Mouse (Mus musculus) forebrain, embryonic 12.5 days (tissue): Measurements from ENCODE around the gene Col28a1. TPM values are rescaled to one million over a fixed set of nuclear protein-coding genes. Genes with fewer than 3 reads are reported as not detected.
A peak's percentile ranks its signal among the peaks of the same experiment; 100 is the strongest.

ENCODE experiments used
- ATAC-seq: fragments of 200-750 bp; cut with Nextera tagmentation; 2 replicates; pipeline ENCODE4 v1.8.0; 2017; ENCODE audit warnings: moderate TSS enrichment; ENCODE audit not compliant: low FRiP score
- H3K27ac ChIP-seq: fragments of 300-500 bp; sonication (generic); 2 replicates; pipeline ENCODE4 v1.5.1; 2016; ENCODE audit warnings: mild to moderate bottlenecking
- H3K27me3 ChIP-seq: fragments of 300-500 bp; sonication (generic); 2 replicates; pipeline ENCODE4 v1.6.1; 2016; ENCODE audit warnings: mild to moderate bottlenecking
- H3K36me3 ChIP-seq: fragments of 300-500 bp; sonication (generic); replicated peaks from 2 replicates; pipeline ENCODE4 v1.6.1; 2016; ENCODE audit warnings: mild to moderate bottlenecking
- H3K4me1 ChIP-seq: fragments of 300-500 bp; sonication (generic); 2 replicates; pipeline ENCODE4 v1.6.1; 2016
- H3K4me2 ChIP-seq: fragments of 300-500 bp; sonication (generic); 2 replicates; pipeline ENCODE4 v1.6.1; 2016; ENCODE audit warnings: mild to moderate bottlenecking, moderate library complexity
- H3K4me3 ChIP-seq: fragments of 300-500 bp; sonication (generic); replicated peaks from 2 replicates; pipeline ENCODE4 v1.5.1; 2016; ENCODE audit warnings: mild to moderate bottlenecking
- H3K9ac ChIP-seq: fragments of 300-500 bp; sonication (generic); 2 replicates; pipeline ENCODE4 v1.6.1; 2016; ENCODE audit warnings: mild to moderate bottlenecking
- H3K9me3 ChIP-seq: fragments of 300-500 bp; sonication (generic); 2 replicates; pipeline ENCODE4 v1.6.1; 2016
- WGBS: fragments of 180-500 bp; shearing (Covaris S2); methylation state at CpG from one replicate; pipeline ENCODE4 v1.1.7; 2016; 5-methylcytosine and 5-hydroxymethylcytosine counted together
- polyA plus RNA-seq: library from polyadenylated mRNA; unstranded; fragments of >200 nt; fragmentation: Nextera tagmentation; extraction: Ambion mirVana; gene quantifications from 2 replicates; pipeline ENCODE4 v1.2.1, GENCODE M21; 2016

Col28a1 gene
- polyA plus RNA-seq, 1 experiment from 2014 or later: not detected

DNA sequence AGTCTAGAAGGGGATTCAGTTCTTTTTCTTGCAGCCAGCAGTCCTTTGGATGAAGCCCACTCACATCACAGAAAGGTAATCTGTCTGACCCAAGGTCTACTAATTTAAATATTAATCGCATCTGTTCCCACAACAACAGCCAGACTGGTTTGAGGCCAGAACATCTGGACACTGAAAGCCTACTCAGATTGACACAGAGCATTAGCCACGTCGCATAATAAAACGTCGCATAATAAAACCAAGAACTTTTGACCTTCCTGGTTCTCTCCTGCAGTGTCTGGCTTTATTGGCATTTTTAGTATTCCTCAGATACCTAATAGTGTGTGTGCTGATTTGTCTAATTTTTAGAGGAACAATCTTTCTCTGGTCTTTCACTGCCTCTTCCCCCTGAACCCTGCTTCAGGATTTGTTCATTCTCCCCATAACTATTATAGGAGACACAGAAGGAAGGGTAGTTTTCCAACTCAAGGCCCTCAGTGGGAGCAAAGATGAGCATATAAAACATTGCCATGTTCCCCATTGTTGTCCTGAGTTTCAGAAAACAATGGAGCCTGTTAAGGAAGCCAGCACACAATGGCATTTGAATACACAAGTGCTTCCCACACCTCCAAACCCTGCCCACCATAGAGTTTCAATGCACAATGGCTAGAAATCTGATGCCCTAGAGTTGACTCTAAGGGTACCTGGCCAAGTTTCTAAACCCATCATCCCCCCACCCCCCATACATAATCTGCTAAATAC is 221.2 kb downstream of the Col28a1 start:
- Histone ChIP-seq H3K9me3 (no peaks in the 10 kb centered on the region), H3K9ac (no peak overlapping the region), H3K4me2 (no peak overlapping the region), H3K4me1 (peaks cover 5% of the 10 kb centered on the region; the same call in 1 of the 2 replicates), H3K36me3 (no peaks in the 10 kb centered on the region), H3K4me3 (no peak overlapping the region), H3K27me3 (no peaks in the 10 kb centered on the region), H3K27ac (no peak overlapping the region)
- 60% methylated on average over 5 of the region's 5 CpGs for WGBS
- no peak for ATAC-seq

DNA sequence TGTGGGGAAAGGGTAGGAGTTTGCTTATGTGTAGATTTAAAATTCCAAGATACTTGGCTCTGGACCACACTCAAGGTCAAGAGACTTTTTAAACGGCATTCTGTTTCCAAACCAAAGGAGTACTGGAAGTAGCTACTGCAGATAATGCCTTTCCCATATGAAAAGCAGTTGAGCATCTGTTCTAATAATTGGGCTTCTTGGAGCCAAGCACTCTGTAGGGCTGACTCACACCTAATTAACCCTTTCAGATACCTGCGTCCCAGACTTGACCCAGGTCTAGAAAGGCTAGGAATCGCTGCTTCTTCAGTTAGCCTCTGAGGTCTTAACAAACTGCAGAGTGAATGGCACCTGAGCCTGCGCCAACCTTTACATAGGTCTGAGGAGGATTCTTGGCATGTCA is 223.0 kb downstream of the Col28a1 start:
- WGBS: 88% methylated on average over 4 of the region's 4 CpGs
- ATAC-seq: no peak

DNA sequence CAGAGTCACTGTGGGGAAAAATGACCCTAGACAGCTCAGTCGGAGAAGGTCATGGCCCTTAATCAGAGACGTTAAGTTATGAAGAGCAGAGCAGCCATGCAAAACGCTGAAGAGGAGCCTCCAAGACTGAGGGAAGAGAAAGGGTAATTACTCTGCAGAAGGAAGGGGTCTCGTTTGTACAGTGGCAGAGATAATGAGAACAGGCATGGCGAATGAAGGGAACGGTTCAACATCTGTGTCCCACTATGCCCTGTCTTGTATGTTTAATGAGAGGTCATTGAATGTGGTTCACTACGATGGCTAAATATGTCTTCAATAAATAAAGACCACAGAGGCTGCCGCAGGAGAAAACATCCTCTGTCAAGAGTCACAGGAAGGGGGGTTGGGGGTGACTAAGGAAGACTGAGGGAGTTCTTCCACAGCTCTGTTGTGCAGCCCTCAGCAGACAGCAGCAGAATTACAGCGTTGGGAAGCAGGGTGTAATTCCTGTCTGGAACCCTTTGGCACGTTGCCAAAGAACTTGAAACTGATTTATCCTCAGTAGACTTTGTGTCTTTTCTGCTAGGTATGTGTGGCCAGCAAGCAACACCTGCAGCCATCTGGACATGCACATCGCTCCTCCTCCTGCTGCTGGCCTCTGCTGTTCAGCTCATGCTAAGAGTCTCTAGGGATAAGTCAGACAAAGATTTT is 226.4 kb downstream of the Col28a1 start:
- Histone ChIP-seq H3K9ac (no peak overlapping the region), H3K4me1 (peaks cover 5% of the 10 kb centered on the region; the same call in 1 of the 2 replicates), H3K4me2 (no peak overlapping the region), H3K4me3 (no peak overlapping the region), H3K27ac (no peak overlapping the region), H3K9me3 (no peaks in the 10 kb centered on the region), H3K36me3 (no peaks in the 10 kb centered on the region), H3K27me3 (no peaks in the 10 kb centered on the region)
- peak; percentile 55 for ATAC-seq
- WGBS: 66% methylated on average over 11 of the region's 11 CpGs

More for the DNA sequence above, 223.0 kb downstream of the Col28a1 start:
- no peaks in the 10 kb centered on the region for H3K36me3 ChIP-seq
- H3K27me3 ChIP-seq: no peaks in the 10 kb centered on the region
- H3K4me3 ChIP-seq: no peak overlapping the region
- no peak overlapping the region for H3K9ac ChIP-seq
- H3K4me1 ChIP-seq: peaks cover 5% of the 10 kb centered on the region; the same call in 1 of the 2 replicates
- H3K27ac ChIP-seq: no peak overlapping the region
- no peaks in the 10 kb centered on the region for H3K9me3 ChIP-seq
- no peak overlapping the region for H3K4me2 ChIP-seq

DNA sequence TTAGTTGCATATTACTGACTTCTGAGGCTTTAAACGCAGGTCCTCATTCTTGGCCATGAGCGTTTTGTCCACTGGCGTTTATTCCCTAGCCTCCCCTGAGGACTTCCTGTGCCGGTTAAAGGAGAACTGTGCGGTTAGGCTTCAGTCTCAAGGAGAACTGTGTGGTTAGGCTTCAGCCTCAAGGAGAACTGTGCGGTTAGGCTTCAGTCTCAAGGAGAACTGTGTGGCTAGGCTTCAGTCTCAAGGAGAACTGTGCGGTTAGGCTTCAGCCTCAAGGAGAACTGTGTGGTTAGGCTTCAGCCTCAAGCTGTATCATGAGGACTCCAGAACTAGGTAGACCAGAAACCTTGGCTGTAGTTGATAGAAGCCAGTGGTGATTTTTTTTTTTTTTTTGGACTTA is 229.7 kb downstream of the Col28a1 start:
- H3K9ac ChIP-seq: no peak overlapping the region
- WGBS: 89% methylated on average over 7 of the region's 7 CpGs
- no peak overlapping the region for H3K4me3 ChIP-seq
- no peaks in the 10 kb centered on the region for H3K27me3 ChIP-seq
- no peaks in the 10 kb centered on the region for H3K36me3 ChIP-seq
- H3K9me3 ChIP-seq: no peaks in the 10 kb centered on the region
- H3K4me1 ChIP-seq: no peaks in the 10 kb centered on the region
- no peak overlapping the region for H3K4me2 ChIP-seq
- no peak overlapping the region for H3K27ac ChIP-seq
- ATAC-seq: no peak

DNA sequence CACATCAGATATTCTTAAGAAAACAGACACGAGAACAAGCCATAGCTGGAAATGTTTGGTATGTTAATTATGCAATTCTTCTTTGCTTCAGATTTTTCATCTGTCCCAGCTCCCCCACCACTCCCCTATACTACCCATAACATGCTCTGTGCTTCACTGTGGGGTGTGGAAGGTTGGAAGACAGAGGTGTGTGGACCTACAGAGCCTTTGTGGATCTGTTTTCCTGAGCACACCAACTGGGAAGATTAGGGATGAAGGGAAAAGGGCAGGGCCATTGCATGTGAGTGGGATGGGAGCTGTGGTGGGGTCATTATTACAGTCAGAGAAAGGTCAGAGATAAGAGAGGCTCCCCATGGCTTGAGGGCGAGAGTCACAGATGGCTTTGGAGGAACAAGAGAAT is 240.2 kb downstream of the Col28a1 start:
- H3K27ac ChIP-seq: no peak overlapping the region
- no peak for ATAC-seq

DNA sequence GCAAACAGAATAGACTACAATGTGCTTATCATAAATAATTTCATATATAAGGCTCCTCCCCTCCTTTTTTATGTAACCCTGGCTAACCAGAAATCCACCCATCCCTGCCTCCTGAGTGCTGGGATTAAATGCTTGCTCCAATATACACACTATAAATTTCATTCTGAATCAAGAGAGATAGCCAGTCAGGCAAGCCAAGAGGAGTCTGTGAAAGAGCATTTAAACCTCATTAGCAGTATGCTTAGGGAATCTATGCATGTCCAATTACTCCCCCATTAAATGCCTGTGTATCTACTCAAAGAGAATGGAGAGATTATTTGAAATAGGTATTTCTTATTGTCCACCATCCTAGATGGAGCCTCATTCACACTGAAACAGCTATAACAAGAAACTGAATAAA is 240.6 kb downstream of the Col28a1 start:
- Histone ChIP-seq H3K9ac (no peak overlapping the region), H3K27ac (no peak overlapping the region), H3K36me3 (no peaks in the 10 kb centered on the region), H3K9me3 (no peaks in the 10 kb centered on the region), H3K4me1 (peaks cover 7% of the 10 kb centered on the region), H3K27me3 (no peaks in the 10 kb centered on the region), H3K4me2 (no peak overlapping the region), H3K4me3 (no peak overlapping the region)
- no peak for ATAC-seq

More for the DNA sequence above, 240.2 kb downstream of the Col28a1 start:
- H3K36me3 ChIP-seq: no peaks in the 10 kb centered on the region
- no peak overlapping the region for H3K9ac ChIP-seq
- no peaks in the 10 kb centered on the region for H3K9me3 ChIP-seq
- H3K4me2 ChIP-seq: no peak overlapping the region
- no peak overlapping the region for H3K4me3 ChIP-seq
- WGBS: 61% methylated on average over 2 of the region's 2 CpGs
- peaks cover 7% of the 10 kb centered on the region for H3K4me1 ChIP-seq
- no peaks in the 10 kb centered on the region for H3K27me3 ChIP-seq

Other genes starting within 250 kb of the Col28a1 start
- 25.2 and 25.3 TPM in 2 replicates for gene Mios, start 16.6 kb upstream of the Col28a1 start, polyA plus RNA-seq
- gene Rpa3, start 66.6 kb upstream of the Col28a1 start, polyA plus RNA-seq: 187 and 194 TPM in 2 replicates
- 21.2 and 22.4 TPM in 2 replicates for gene Umad1, start 66.7 kb upstream of the Col28a1 start, polyA plus RNA-seq
- gene Gm45062, start 66.8 kb upstream of the Col28a1 start, polyA plus RNA-seq: 18.3 and 21.0 TPM in 2 replicates